12 mouse cellular contexts compared by ENCODE assay signal in the genomic region with DNA sequence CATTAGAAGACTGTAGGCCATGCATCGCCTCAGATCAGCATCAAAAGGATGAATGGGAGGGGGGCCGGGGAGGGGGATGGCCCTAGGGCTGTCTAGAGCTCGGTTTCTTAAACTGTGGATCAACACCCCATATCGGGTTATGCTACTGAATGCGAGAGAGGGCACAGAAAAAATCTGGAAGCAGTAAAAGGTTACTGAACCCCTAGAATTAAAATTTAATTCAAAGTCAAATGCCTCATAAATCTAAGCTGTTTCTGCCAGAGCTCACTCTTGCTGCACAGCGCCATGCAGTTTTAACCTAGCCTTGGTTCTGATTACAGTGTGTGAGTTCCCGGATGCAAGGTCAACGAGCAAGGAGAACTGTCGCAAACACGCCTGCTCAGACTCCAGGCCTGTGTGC. TPM values are rescaled to one million over a fixed set of nuclear protein-coding genes. Genes with fewer than 3 reads are reported as not detected.
DNase-seq lines count a peak whose midpoint lies in the region; ATAC-seq and TF ChIP-seq lines count a peak whose summit lies in the region.
"Had no signal": no experiment of that assay in that cellular context is flagged by ENCODE, and none has a peak within 500 bp of the region (broad histone marks: within the 10 kb centered on the region; RNA-seq: fewer than 3 reads in every experiment).

No protein-coding gene starts in this region.

- no peaks in the 10 kb centered on the region for H3K9me3 ChIP-seq in limb, embryonic 13.5 days
- no peaks in the 10 kb centered on the region for H3K9me3 ChIP-seq in stomach, postnatal 0 days (ENCODE audit: control insufficient read depth, low read length)
- H3K9me3 ChIP-seq: hindbrain, embryonic 15.5 days had no signal

- no peak overlapping the region for H3K4me3 ChIP-seq in limb, embryonic 13.5 days
- no peak overlapping the region for H3K4me3 ChIP-seq in stomach, postnatal 0 days (ENCODE audit: low read depth, low read length)
- H3K4me3 ChIP-seq: erythroblast, embryonic 14.5 days; hindbrain, embryonic 15.5 days had no signal

- intact Hi-C loops in gastrocnemius, postnatal 14 days (cut with DNase I; ENCODE audit: low total_unique reads): no loop called here

- 0 out of 2 replicates have a peak, but pooled peaks cover 6% of the 10 kb centered on the region for H3K4me1 ChIP-seq in limb, embryonic 13.5 days
- no peaks in the 10 kb centered on the region for H3K4me1 ChIP-seq in stomach, postnatal 0 days (replicated peaks; ENCODE audit: control insufficient read depth, insufficient read depth)
- H3K4me1 ChIP-seq: hindbrain, embryonic 15.5 days had no signal

- peak; percentile 89 for ATAC-seq in limb, embryonic 13.5 days (ENCODE audit: low FRiP score, low read depth)
- ATAC-seq in stomach, postnatal 0 days (ENCODE audit: low FRiP score, low TSS enrichment): no peak
- no peak for ATAC-seq in megakaryocyte progenitor cell, adult 5-6 weeks (replicated peaks; ENCODE audit: poor library complexity)

- H3K27me3 ChIP-seq in limb, embryonic 13.5 days: no peaks in the 10 kb centered on the region
- no peaks in the 10 kb centered on the region for H3K27me3 ChIP-seq in stomach, postnatal 0 days (ENCODE audit: control insufficient read depth, insufficient read depth, low read length)
- H3K27me3 ChIP-seq: hindbrain, embryonic 15.5 days had no signal

- no peak for TF ChIP-seq CTCF in stomach, postnatal 0 days (IDR thresholded peaks at IDR 0.05; ENCODE audit: low read depth)

- DNase-seq in gastrocnemius, postnatal 14 days: peak; percentile 10
- DNase-seq in gastrocnemius, postnatal 25 days: no peak
- peak; percentile 60 to 85 for DNase-seq in adrenal gland, adult (ENCODE audit: inconsistent age in 2 of 2, low spot score in 1 of 2)
- peak; percentile 86 for DNase-seq in forelimb bud, embryonic 11.5 days (ENCODE audit: low read depth, low spot score)
- DNase-seq in stomach, postnatal 0 days (ENCODE audit: low spot score): no peak
- no peak for DNase-seq in thymus, postnatal 36 days
- DNase-seq: thymus, postnatal 25 days had no signal

- H3K27ac ChIP-seq in limb, embryonic 13.5 days: peak overlapping the region; percentile 73
- H3K27ac ChIP-seq in stomach, postnatal 0 days (replicated peaks): no peak overlapping the region
- H3K27ac ChIP-seq: hindbrain, embryonic 15.5 days; liver, embryonic 14.5 days had no signal

- no peak for TF ChIP-seq EP300 in stomach, postnatal 0 days (optimal IDR thresholded peaks at IDR 0.05)

- no peaks in the 10 kb centered on the region for H3K36me3 ChIP-seq in limb, embryonic 13.5 days
- no peaks in the 10 kb centered on the region for H3K36me3 ChIP-seq in stomach, postnatal 0 days (ENCODE audit: control insufficient read depth, insufficient read depth, low read length)
- H3K36me3 ChIP-seq: hindbrain, embryonic 15.5 days had no signal

- H3K4me2 ChIP-seq in limb, embryonic 13.5 days (replicated peaks): peak overlapping the region; percentile 32
- no peak overlapping the region for H3K4me2 ChIP-seq in stomach, postnatal 0 days (replicated peaks; ENCODE audit: low read depth)
- H3K4me2 ChIP-seq: hindbrain, embryonic 15.5 days had no signal

- 0 out of 2 replicates have a peak overlapping the region, but pooled peaks have one; percentile 2 for H3K9ac ChIP-seq in limb, embryonic 13.5 days
- H3K9ac ChIP-seq in stomach, postnatal 0 days (ENCODE audit: low read length): no peak overlapping the region
- H3K9ac ChIP-seq: hindbrain, embryonic 15.5 days; liver, embryonic 14.5 days had no signal

- 6% methylated on average over 10 of the region's 10 CpGs for WGBS in limb, embryonic 13.5 days
- WGBS in stomach, postnatal 0 days: 57% methylated on average over 10 of the region's 10 CpGs

RNA-seq across cellular contexts. Expression of a gene that starts 34.3 kb away (rescaled TPM):
- total RNA-seq in gastrocnemius, postnatal 14 days (2021): 1 to 10 TPM; 3.1 to 3.2 TPM
- 1 to 10 TPM; 5.0 TPM for total RNA-seq in gastrocnemius, postnatal 25 days (2021)
- 21.0 and 21.7 TPM in 2 replicates for polyA plus RNA-seq in limb, embryonic 13.5 days (2015; fragmentation: Nextera tagmentation; extraction: Ambion mirVana)
- 9.8 and 10.5 TPM in 2 replicates for polyA plus RNA-seq in stomach, postnatal 0 days (2015; fragmentation: Nextera tagmentation; extraction: Ambion mirVana)
- 4.3 and 8.2 TPM in 2 replicates for total RNA-seq in megakaryocyte progenitor cell, adult 5-6 weeks (2015)
- 4.4 and 7.7 TPM in 2 replicates for total RNA-seq in megakaryocyte progenitor cell, adult 5-6 weeks (2017)

Comparison
In these comparisons a context has a peak if more than half of its experiments do, and no peak if none do; other contexts are left out.
1. DNase-seq: peak in gastrocnemius, postnatal 14 days (single experiment), adrenal gland, adult (2 of 2) and forelimb bud, embryonic 11.5 days (single experiment); none in gastrocnemius, postnatal 25 days (single experiment), stomach, postnatal 0 days (single experiment) and thymus, postnatal 36 days (0 of 2).